Mouse (Mus musculus): Measurements from ENCODE around the gene Wnt8b. TPM values are rescaled to one million over a fixed set of nuclear protein-coding genes. Genes with fewer than 3 reads are reported as not detected.

The Wnt8b gene
- polyA plus RNA-seq, 1 experiment from 2014 or later = not detected

- H3K4me1 ChIP-seq (replicated peaks; ENCODE audit: control insufficient read depth, insufficient read depth, low read length) = no peaks in the 10 kb centered on the region; the same call in 1 of the 2 replicates
- H3K9ac ChIP-seq = no peak overlapping the region
- no peak for DNase-seq (ENCODE audit: low spot score)
- peaks cover 74% of the 10 kb centered on the region for H3K27me3 ChIP-seq (ENCODE audit: control insufficient read depth, insufficient read depth, low read length)
- H3K36me3 ChIP-seq (replicated peaks; ENCODE audit: control insufficient read depth, insufficient read depth) = no peaks in the 10 kb centered on the region
- 46% methylated on average over 12 of the region's 12 CpGs for WGBS
- H3K4me2 ChIP-seq (replicated peaks) = no peak overlapping the region
- no peak overlapping the region for H3K4me3 ChIP-seq (replicated peaks; ENCODE audit: low read length)
- no peak for ATAC-seq (ENCODE audit: low FRiP score)
- H3K27ac ChIP-seq = no peak overlapping the region
- H3K9me3 ChIP-seq (ENCODE audit: control insufficient read depth, low read length) = no peaks in the 10 kb centered on the region
Measured at GRCm38 (mm10) chr19:44517996-44518768, 24.9 kb downstream of the Wnt8b start.

GRCm38 (mm10) chr19:44519152-44519551 is 25.9 kb downstream of the Wnt8b start:
- peaks cover 71% of the 10 kb centered on the region for H3K27me3 ChIP-seq (ENCODE audit: control insufficient read depth, insufficient read depth, low read length)
- no peaks in the 10 kb centered on the region; the same call in 1 of the 2 replicates for H3K4me1 ChIP-seq (replicated peaks; ENCODE audit: control insufficient read depth, insufficient read depth, low read length)
- 20% methylated on average over 7 of the region's 7 CpGs for WGBS
- no peak overlapping the region for H3K9ac ChIP-seq
- ATAC-seq (ENCODE audit: low FRiP score) (no peak), DNase-seq (ENCODE audit: low spot score) (no peak)
- no peaks in the 10 kb centered on the region for H3K36me3 ChIP-seq (replicated peaks; ENCODE audit: control insufficient read depth, insufficient read depth)
- H3K9me3 ChIP-seq (ENCODE audit: control insufficient read depth, low read length) = no peaks in the 10 kb centered on the region
- no peak overlapping the region for H3K27ac ChIP-seq
- no peak overlapping the region for H3K4me2 ChIP-seq (replicated peaks)
- no peak overlapping the region for H3K4me3 ChIP-seq (replicated peaks; ENCODE audit: low read length)

GRCm38 (mm10) chr19:44525551-44526205 is 32.4 kb downstream of the Wnt8b start:
- 87% methylated on average over 9 of the region's 9 CpGs for WGBS
- Histone ChIP-seq H3K9me3 (ENCODE audit: control insufficient read depth, low read length) (no peaks in the 10 kb centered on the region), H3K27ac (no peak overlapping the region), H3K4me1 (replicated peaks; ENCODE audit: control insufficient read depth, insufficient read depth, low read length) (no peaks in the 10 kb centered on the region), H3K4me2 (replicated peaks) (no peak overlapping the region), H3K9ac (no peak overlapping the region), H3K36me3 (replicated peaks; ENCODE audit: control insufficient read depth, insufficient read depth) (no peaks in the 10 kb centered on the region), H3K27me3 (ENCODE audit: control insufficient read depth, insufficient read depth, low read length) (peaks cover 12% of the 10 kb centered on the region), H3K4me3 (replicated peaks; ENCODE audit: low read length) (no peak overlapping the region)
- ATAC-seq (ENCODE audit: low FRiP score) = no peak
- DNase-seq (ENCODE audit: low spot score) = no peak

- ATAC-seq (ENCODE audit: low FRiP score) (no peak), DNase-seq (ENCODE audit: low spot score) (no peak)
- Histone ChIP-seq H3K36me3 (replicated peaks; ENCODE audit: control insufficient read depth, insufficient read depth) (no peaks in the 10 kb centered on the region), H3K4me3 (replicated peaks; ENCODE audit: low read length) (no peak overlapping the region), H3K27ac (no peak overlapping the region), H3K9me3 (ENCODE audit: control insufficient read depth, low read length) (no peaks in the 10 kb centered on the region), H3K4me2 (replicated peaks) (no peak overlapping the region), H3K9ac (no peak overlapping the region), H3K4me1 (replicated peaks; ENCODE audit: control insufficient read depth, insufficient read depth, low read length) (no peaks in the 10 kb centered on the region), H3K27me3 (ENCODE audit: control insufficient read depth, insufficient read depth, low read length) (no peaks in the 10 kb centered on the region; the same call in 1 of the 2 replicates)
- 85% methylated on average over 6 of the region's 6 CpGs for WGBS
Measured at GRCm38 (mm10) chr19:44530018-44530417, 36.7 kb downstream of the Wnt8b start.

- no peaks in the 10 kb centered on the region for H3K36me3 ChIP-seq (replicated peaks; ENCODE audit: control insufficient read depth, insufficient read depth)
- no peak for DNase-seq (ENCODE audit: low spot score)
- no peaks in the 10 kb centered on the region for H3K27me3 ChIP-seq (ENCODE audit: control insufficient read depth, insufficient read depth, low read length)
- no peak overlapping the region for H3K4me3 ChIP-seq (replicated peaks; ENCODE audit: low read length)
- 35% methylated on average over 3 of the region's 3 CpGs for WGBS
- H3K4me1 ChIP-seq (replicated peaks; ENCODE audit: control insufficient read depth, insufficient read depth, low read length) = no peaks in the 10 kb centered on the region
- no peak overlapping the region for H3K27ac ChIP-seq
- no peaks in the 10 kb centered on the region; the same call in 1 of the 2 replicates for H3K9me3 ChIP-seq (ENCODE audit: control insufficient read depth, low read length)
- no peak overlapping the region for H3K9ac ChIP-seq
- ATAC-seq (ENCODE audit: low FRiP score) = no peak
- H3K4me2 ChIP-seq (replicated peaks) = no peak overlapping the region
Measured at GRCm38 (mm10) chr19:44535376-44535775, 42.1 kb downstream of the Wnt8b start.

GRCm38 (mm10) chr19:44537416-44537815 is 44.1 kb downstream of the Wnt8b start:
- Histone ChIP-seq H3K36me3 (replicated peaks; ENCODE audit: control insufficient read depth, insufficient read depth) (no peaks in the 10 kb centered on the region), H3K9me3 (ENCODE audit: control insufficient read depth, low read length) (peaks cover 5% of the 10 kb centered on the region), H3K27me3 (ENCODE audit: control insufficient read depth, insufficient read depth, low read length) (no peaks in the 10 kb centered on the region), H3K27ac (no peak overlapping the region), H3K4me1 (replicated peaks; ENCODE audit: control insufficient read depth, insufficient read depth, low read length) (no peaks in the 10 kb centered on the region), H3K9ac (no peak overlapping the region), H3K4me2 (replicated peaks) (no peak overlapping the region), H3K4me3 (replicated peaks; ENCODE audit: low read length) (no peak overlapping the region)
- WGBS = 88% methylated on average over 8 of the region's 8 CpGs
- DNase-seq (ENCODE audit: low spot score) (no peak), ATAC-seq (ENCODE audit: low FRiP score) (no peak)

GRCm38 (mm10) chr19:44542694-44543178 is 49.5 kb downstream of the Wnt8b start:
- H3K36me3 ChIP-seq (replicated peaks; ENCODE audit: control insufficient read depth, insufficient read depth) = no peaks in the 10 kb centered on the region
- no peak overlapping the region for H3K27ac ChIP-seq
- no peak for DNase-seq (ENCODE audit: low spot score)
- peaks cover 17% of the 10 kb centered on the region for H3K27me3 ChIP-seq (ENCODE audit: control insufficient read depth, insufficient read depth, low read length)
- WGBS = 88% methylated on average over 8 of the region's 8 CpGs
- no peak for ATAC-seq (ENCODE audit: low FRiP score)
- 0 out of 2 replicates have a peak, but pooled peaks cover 7% of the 10 kb centered on the region for H3K4me1 ChIP-seq (replicated peaks; ENCODE audit: control insufficient read depth, insufficient read depth, low read length)
- H3K4me2 ChIP-seq (replicated peaks) = no peak overlapping the region
- H3K9me3 ChIP-seq (ENCODE audit: control insufficient read depth, low read length) = peaks cover 5% of the 10 kb centered on the region
- H3K4me3 ChIP-seq (replicated peaks; ENCODE audit: low read length) = no peak overlapping the region
- no peak overlapping the region for H3K9ac ChIP-seq

- Histone ChIP-seq H3K9ac (no peak overlapping the region), H3K27ac (no peak overlapping the region), H3K4me3 (replicated peaks; ENCODE audit: low read length) (no peak overlapping the region), H3K4me1 (replicated peaks; ENCODE audit: control insufficient read depth, insufficient read depth, low read length) (0 out of 2 replicates have a peak, but pooled peaks cover 7% of the 10 kb centered on the region), H3K9me3 (ENCODE audit: control insufficient read depth, low read length) (peaks cover 5% of the 10 kb centered on the region), H3K27me3 (ENCODE audit: control insufficient read depth, insufficient read depth, low read length) (peaks cover 17% of the 10 kb centered on the region), H3K36me3 (replicated peaks; ENCODE audit: control insufficient read depth, insufficient read depth) (peaks cover 15% of the 10 kb centered on the region), H3K4me2 (replicated peaks) (peak overlapping the region; percentile 72; the same call in 1 of the 2 replicates)
- ATAC-seq (ENCODE audit: low FRiP score) = no peak
- WGBS = 53% methylated on average over 10 of the region's 10 CpGs
- DNase-seq (ENCODE audit: low spot score) = no peak
Measured at GRCm38 (mm10) chr19:44544372-44544771, 51.1 kb downstream of the Wnt8b start.

- ATAC-seq (ENCODE audit: low FRiP score) = no peak
- Histone ChIP-seq H3K36me3 (replicated peaks; ENCODE audit: control insufficient read depth, insufficient read depth) (peaks cover 19% of the 10 kb centered on the region), H3K9ac (no peak overlapping the region), H3K4me2 (replicated peaks) (peak overlapping the region; percentile 72), H3K4me1 (replicated peaks; ENCODE audit: control insufficient read depth, insufficient read depth, low read length) (0 out of 2 replicates have a peak, but pooled peaks cover 7% of the 10 kb centered on the region), H3K27me3 (ENCODE audit: control insufficient read depth, insufficient read depth, low read length) (peaks cover 17% of the 10 kb centered on the region), H3K4me3 (replicated peaks; ENCODE audit: low read length) (0 out of 2 replicates have a peak overlapping the region, but pooled peaks have one; percentile 40), H3K27ac (no peak overlapping the region), H3K9me3 (ENCODE audit: control insufficient read depth, low read length) (peaks cover 5% of the 10 kb centered on the region)
- peak; percentile 93 for DNase-seq (ENCODE audit: low spot score)
- WGBS = 5% methylated on average over 13 of the region's 13 CpGs
Measured at GRCm38 (mm10) chr19:44544775-44545174, 51.5 kb downstream of the Wnt8b start.
